Mouse (Mus musculus): ENCODE measurements around the gene Fam228b. TPM values are rescaled to one million over a fixed set of nuclear protein-coding genes. Genes with fewer than 3 reads are reported as not detected.
A peak's percentile ranks its signal among the peaks of the same experiment; 100 is the strongest.
"Not testable (repeated sequence)": the region's sequence is repeated elsewhere in the genome, so short reads cannot be mapped to it uniquely, and the experiment has no call there.

The Fam228b gene
- polyA plus RNA-seq, 1 experiment from 2014 or later: 7.2 TPM

- not testable (repeated sequence) for H3K9ac ChIP-seq
- WGBS: 91% methylated on average over 9 of the region's 9 CpGs
Observed at GRCm38 (mm10) chr12:4781725-4782404, 12.8 kb upstream of the Fam228b start.

GRCm38 (mm10) chr12:4781270-4781669, 12.2 kb upstream of the Fam228b start:
- Histone ChIP-seq H3K4me3 (no peak overlapping the region), H3K4me1 (replicated peaks) (no peaks in the 10 kb centered on the region), H3K27ac (replicated peaks) (no peak overlapping the region), H3K27me3 (no peaks in the 10 kb centered on the region), H3K36me3 (no peaks in the 10 kb centered on the region), H3K9ac (no peak overlapping the region), H3K4me2 (no peak overlapping the region), H3K9me3 (no peaks in the 10 kb centered on the region)
- no peak for ATAC-seq (ENCODE audit: low FRiP score, low read depth)
- WGBS: 89% methylated on average over 1 of the region's 1 CpGs

More at GRCm38 (mm10) chr12:4781725-4782404, 12.8 kb upstream of the Fam228b start:
- not testable (repeated sequence) for H3K4me3 ChIP-seq; H3K27me3 ChIP-seq; H3K4me2 ChIP-seq; H3K36me3 ChIP-seq; H3K9me3 ChIP-seq; H3K4me1 ChIP-seq (replicated peaks); ATAC-seq (ENCODE audit: low FRiP score, low read depth); H3K27ac ChIP-seq (replicated peaks)

- no peaks in the 10 kb centered on the region for H3K27me3 ChIP-seq
- H3K36me3 ChIP-seq: no peaks in the 10 kb centered on the region
- no peak overlapping the region for H3K4me3 ChIP-seq
- H3K4me1 ChIP-seq (replicated peaks): no peaks in the 10 kb centered on the region
- H3K4me2 ChIP-seq: no peak overlapping the region
- ATAC-seq (ENCODE audit: low FRiP score, low read depth): no peak
- H3K9ac ChIP-seq: no peak overlapping the region
- no peak overlapping the region for H3K27ac ChIP-seq (replicated peaks)
- WGBS: 68% methylated on average over 2 of the region's 2 CpGs
- H3K9me3 ChIP-seq: no peaks in the 10 kb centered on the region
Observed at GRCm38 (mm10) chr12:4780245-4780644, 11.2 kb upstream of the Fam228b start.

DNA sequence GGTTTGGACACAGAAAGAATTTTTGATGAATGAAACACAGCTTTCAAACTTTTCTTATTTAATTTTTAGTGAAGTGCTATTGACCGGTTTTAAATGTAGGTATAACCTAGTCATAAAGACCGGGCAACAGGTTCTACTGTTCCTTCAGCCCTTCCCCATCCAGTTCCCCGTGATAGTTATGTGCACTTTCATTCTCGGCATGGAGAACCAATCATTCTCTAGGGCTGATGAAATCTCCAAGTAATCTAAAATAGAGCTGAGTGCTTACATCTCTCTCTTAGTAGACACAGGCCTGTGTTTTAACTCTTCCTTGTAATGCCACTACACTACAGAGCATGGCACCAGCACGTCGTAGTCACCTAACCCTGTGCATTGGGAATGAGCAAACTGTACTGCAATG, 8.7 kb upstream of the Fam228b start:
- no peaks in the 10 kb centered on the region for H3K9me3 ChIP-seq
- H3K9ac ChIP-seq: no peak overlapping the region
- 90% methylated on average over 6 of the region's 6 CpGs for WGBS
- no peak for ATAC-seq (ENCODE audit: low FRiP score, low read depth)
- no peak overlapping the region for H3K4me2 ChIP-seq
- no peaks in the 10 kb centered on the region for H3K36me3 ChIP-seq
- no peaks in the 10 kb centered on the region for H3K27me3 ChIP-seq
- no peak overlapping the region for H3K4me3 ChIP-seq
- no peaks in the 10 kb centered on the region for H3K4me1 ChIP-seq (replicated peaks)
- H3K27ac ChIP-seq (replicated peaks): no peak overlapping the region

- Histone ChIP-seq H3K27ac (replicated peaks) (no peak overlapping the region), H3K9ac (no peak overlapping the region), H3K4me3 (no peak overlapping the region), H3K27me3 (no peaks in the 10 kb centered on the region), H3K36me3 (no peaks in the 10 kb centered on the region), H3K4me1 (replicated peaks) (no peaks in the 10 kb centered on the region), H3K4me2 (no peak overlapping the region), H3K9me3 (no peaks in the 10 kb centered on the region)
- WGBS: 85% methylated on average over 9 of the region's 9 CpGs
- no peak for ATAC-seq (ENCODE audit: low FRiP score, low read depth)
Observed at GRCm38 (mm10) chr12:4775588-4775949, 6.5 kb upstream of the Fam228b start.

GRCm38 (mm10) chr12:4774895-4775587, 6.0 kb upstream of the Fam228b start:
- Histone ChIP-seq H3K4me2 (no peak overlapping the region), H3K4me3 (no peak overlapping the region), H3K36me3 (no peaks in the 10 kb centered on the region), H3K9ac (no peak overlapping the region), H3K27ac (replicated peaks) (no peak overlapping the region), H3K9me3 (no peaks in the 10 kb centered on the region), H3K4me1 (replicated peaks) (no peaks in the 10 kb centered on the region), H3K27me3 (no peaks in the 10 kb centered on the region)
- WGBS: 93% methylated on average over 8 of the region's 8 CpGs
- ATAC-seq (ENCODE audit: low FRiP score, low read depth): no peak

DNA sequence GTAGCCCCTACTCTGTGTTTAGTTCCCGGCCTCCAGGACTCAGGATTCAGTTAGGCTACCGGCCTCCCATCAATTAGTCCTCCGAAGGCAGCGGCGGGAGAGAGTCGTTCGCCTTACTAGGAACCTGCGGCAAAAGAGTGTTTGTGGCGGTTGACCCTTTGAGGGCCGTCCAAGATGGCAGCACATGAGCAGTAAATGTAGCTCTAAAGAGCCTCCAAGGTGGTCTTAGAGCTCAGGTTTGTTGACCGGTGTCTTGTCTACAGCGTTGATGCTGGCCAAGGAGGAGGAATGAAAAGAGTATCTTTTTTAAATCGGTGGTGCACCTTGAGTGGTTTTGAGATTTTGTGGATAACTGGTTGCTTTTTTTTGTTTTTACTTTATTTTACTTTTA, 261 bp upstream of the Fam228b start:
- no peaks in the 10 kb centered on the region for H3K27me3 ChIP-seq
- peak overlapping the region; percentile 96 for H3K27ac ChIP-seq (replicated peaks)
- peak overlapping the region; percentile 56 for H3K4me2 ChIP-seq
- H3K36me3 ChIP-seq: no peaks in the 10 kb centered on the region
- H3K4me3 ChIP-seq: peak overlapping the region; percentile 64
- WGBS: 17% methylated on average over 13 of the region's 13 CpGs
- no peaks in the 10 kb centered on the region for H3K9me3 ChIP-seq
- ATAC-seq (ENCODE audit: low FRiP score, low read depth): peak; percentile 46
- 0 out of 2 replicates have a peak, but pooled peaks cover 4% of the 10 kb centered on the region for H3K4me1 ChIP-seq (replicated peaks)
- H3K9ac ChIP-seq: peak overlapping the region; percentile 80

GRCm38 (mm10) chr12:4757060-4757459, 12.0 kb downstream of the Fam228b start:
- H3K4me2 ChIP-seq: no peak overlapping the region
- H3K4me1 ChIP-seq (replicated peaks): no peaks in the 10 kb centered on the region
- WGBS: 86% methylated on average over 1 of the region's 1 CpGs
- ATAC-seq (ENCODE audit: low FRiP score, low read depth): no peak
- H3K36me3 ChIP-seq: no peaks in the 10 kb centered on the region
- no peak overlapping the region for H3K9ac ChIP-seq
- no peak overlapping the region for H3K4me3 ChIP-seq
- no peaks in the 10 kb centered on the region for H3K27me3 ChIP-seq
- no peaks in the 10 kb centered on the region for H3K9me3 ChIP-seq
- no peak overlapping the region for H3K27ac ChIP-seq (replicated peaks)

DNA sequence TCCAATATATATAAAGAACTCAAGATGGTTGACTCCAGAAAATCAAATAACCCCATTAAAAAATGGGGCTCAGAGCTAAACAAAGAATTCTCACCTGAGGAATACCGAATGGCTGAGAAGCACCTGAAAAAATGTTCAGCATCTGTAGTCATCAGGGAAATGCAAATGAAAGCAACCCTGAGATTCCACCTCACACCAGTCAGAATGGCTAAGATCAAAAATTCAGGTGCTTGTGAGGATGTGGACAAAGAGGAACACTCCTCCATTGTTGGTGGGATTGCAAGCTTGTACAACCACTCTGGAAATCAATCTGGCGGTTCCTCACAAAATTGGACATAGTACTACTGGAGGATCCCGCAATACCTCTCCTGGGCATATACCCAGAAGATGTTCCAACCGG, 14.6 kb downstream of the Fam228b start:
- 96% methylated on average over 4 of the region's 4 CpGs for WGBS

GRCm38 (mm10) chr12:4744486-4744885, 24.6 kb downstream of the Fam228b start:
- Histone ChIP-seq H3K9ac (no peak overlapping the region), H3K4me1 (replicated peaks) (no peaks in the 10 kb centered on the region), H3K27me3 (no peaks in the 10 kb centered on the region), H3K4me2 (no peak overlapping the region), H3K4me3 (no peak overlapping the region), H3K27ac (replicated peaks) (no peak overlapping the region), H3K36me3 (no peaks in the 10 kb centered on the region), H3K9me3 (no peaks in the 10 kb centered on the region)
- 91% methylated on average over 10 of the region's 10 CpGs for WGBS
- ATAC-seq (ENCODE audit: low FRiP score, low read depth): no peak

More for the DNA sequence above, 14.6 kb downstream of the Fam228b start:
- H3K9me3 ChIP-seq; H3K9ac ChIP-seq; H3K27ac ChIP-seq (replicated peaks); ATAC-seq (ENCODE audit: low FRiP score, low read depth); H3K4me3 ChIP-seq; H3K4me2 ChIP-seq; H3K36me3 ChIP-seq; H3K4me1 ChIP-seq (replicated peaks); H3K27me3 ChIP-seq: not testable (repeated sequence)

DNA sequence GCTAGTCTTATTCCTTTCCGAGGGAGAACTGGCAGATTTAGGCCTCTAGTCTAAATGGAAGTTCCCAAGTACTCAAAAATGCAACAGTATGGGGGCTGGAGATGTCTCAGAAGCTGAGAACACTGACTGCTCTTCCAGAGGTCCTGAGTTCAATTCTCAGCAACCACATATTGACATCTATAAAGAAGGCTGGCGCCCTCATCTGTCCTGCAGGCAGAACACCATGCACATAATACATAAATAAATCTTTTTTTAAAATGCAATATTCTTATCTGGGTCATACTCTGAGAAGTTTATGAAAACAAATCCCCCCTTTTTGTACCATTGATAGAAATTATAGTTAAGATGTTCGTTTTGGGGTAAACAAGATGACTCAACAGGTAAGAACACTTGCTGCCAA, 26.9 kb downstream of the Fam228b start:
- H3K4me1 ChIP-seq (replicated peaks): no peaks in the 10 kb centered on the region
- H3K4me3 ChIP-seq: no peak overlapping the region
- H3K9me3 ChIP-seq: no peaks in the 10 kb centered on the region
- H3K9ac ChIP-seq: no peak overlapping the region
- H3K4me2 ChIP-seq: no peak overlapping the region
- no peak overlapping the region for H3K27ac ChIP-seq (replicated peaks)
- no peak for ATAC-seq (ENCODE audit: low FRiP score, low read depth)
- WGBS: 94% methylated on average over 3 of the region's 3 CpGs
- no peaks in the 10 kb centered on the region for H3K27me3 ChIP-seq
- H3K36me3 ChIP-seq: no peaks in the 10 kb centered on the region

- 73% methylated on average over 7 of the region's 7 CpGs for WGBS
- Histone ChIP-seq H3K4me1 (replicated peaks) (no peaks in the 10 kb centered on the region), H3K9me3 (no peaks in the 10 kb centered on the region), H3K27me3 (no peaks in the 10 kb centered on the region), H3K9ac (no peak overlapping the region), H3K27ac (replicated peaks) (no peak overlapping the region), H3K4me2 (no peak overlapping the region), H3K4me3 (no peak overlapping the region), H3K36me3 (no peaks in the 10 kb centered on the region)
- ATAC-seq (ENCODE audit: low FRiP score, low read depth): no peak
Observed at GRCm38 (mm10) chr12:4740823-4741222, 28.2 kb downstream of the Fam228b start.

Data from hindbrain, embryonic 15.5 days (tissue).